Mouse (Mus musculus) ES-E14 (cell line): Measurements from ENCODE around the gene Slc12a5. TPM values are rescaled to one million over a fixed set of nuclear protein-coding genes. Genes with fewer than 3 reads are reported as not detected.

ENCODE experiments used
- DNase-seq: peaks from one replicate; pipeline ENCODE4 v3.0.0-alpha.2; 2013; ENCODE audit warnings: low read depth, low spot score
- H3K27ac ChIP-seq: 2 replicates; pipeline ENCODE4 v1.5.1; 2012; ENCODE audit warnings: low read depth, mild to moderate bottlenecking, low read length, moderate library complexity, mixed read lengths; ENCODE audit not compliant: poor library complexity, insufficient read depth, severe bottlenecking
- H3K36me3 ChIP-seq: 2 replicates; pipeline ENCODE4 v1.6.1; 2012; ENCODE audit warnings: mild to moderate bottlenecking, low read length, moderate library complexity, mixed read lengths; ENCODE audit not compliant: control insufficient read depth, poor library complexity, insufficient read depth, severe bottlenecking
- H3K4me1 ChIP-seq, 2 experiments: fragments of 150-350 bp in 1 of 2; sonication (generic) in 1 of 2; 2 replicates each; pipeline ENCODE4 v1.6.1; 2012; ENCODE audit warnings: low read length in 2 of 2, mild to moderate bottlenecking in 1 of 2, mixed read lengths in 1 of 2; ENCODE audit not compliant: control insufficient read depth in 2 of 2, insufficient read depth in 2 of 2, poor library complexity in 1 of 2
- H3K4me3 ChIP-seq, 2 experiments: fragments of 150-350 bp in 1 of 2; sonication (generic) in 1 of 2; 2 replicates each; pipeline ENCODE4 v1.5.1; 2012; ENCODE audit warnings: low read length in 2 of 2, low read depth in 1 of 2, mild to moderate bottlenecking in 1 of 2, mixed read lengths in 1 of 2; ENCODE audit not compliant: insufficient read depth in 1 of 2, poor library complexity in 1 of 2, severe bottlenecking in 1 of 2
- H3K9ac ChIP-seq: 2 replicates; pipeline ENCODE4 v1.6.1; 2012; ENCODE audit warnings: low read depth, mild to moderate bottlenecking, low read length, mixed read lengths; ENCODE audit not compliant: poor library complexity, insufficient read depth, severe bottlenecking
- H3K9me3 ChIP-seq: fragments of 150-350 bp; sonication (generic); 2 replicates; pipeline ENCODE4 v1.6.1; 2012; ENCODE audit warnings: low read depth, mild to moderate bottlenecking, low read length; ENCODE audit not compliant: control insufficient read depth, insufficient read depth
- CHD2 ChIP-seq: IDR thresholded peaks from 2 replicates; pipeline ENCODE4 v1.6.1; 2014; ENCODE audit warnings: mild to moderate bottlenecking, low read depth, low read length, inconsistent platforms
- HCFC1 ChIP-seq: IDR thresholded peaks from 2 replicates; pipeline ENCODE4 v1.6.1; 2012; ENCODE audit warnings: low read length, inconsistent platforms, borderline replicate concordance; ENCODE audit not compliant: insufficient read depth
- MAFK ChIP-seq: IDR thresholded peaks from 2 replicates; pipeline ENCODE4 v1.6.1; 2014; ENCODE audit warnings: mild to moderate bottlenecking, low read depth, low read length, inconsistent platforms; ENCODE audit not compliant: insufficient read depth
- ZC3H11A ChIP-seq: IDR thresholded peaks from 2 replicates; pipeline ENCODE4 v1.6.1; 2012; ENCODE audit warnings: low read depth, mild to moderate bottlenecking, inconsistent platforms, low read length, borderline replicate concordance
- ZNF384 ChIP-seq: IDR thresholded peaks from 2 replicates; pipeline ENCODE4 v1.6.1; 2012; ENCODE audit warnings: low read depth, low read length, inconsistent platforms
- in situ Hi-C, 2 experiments: fragments of 600-800 bp; cut with MboI; formaldehyde crosslinking; loops; one replicate each; pipeline ENCODE4 v1.15.1; 2025; ENCODE audit warnings: low sequenced_read_pairs in 2 of 2, inconsistent platforms in 1 of 2; ENCODE audit not compliant: unreplicated experiment in 2 of 2
- total RNA-seq: library from RNA; depleted of rRNA; stranded (reverse); fragments of 300-350 nt; gene quantifications from 2 replicates; pipeline ENCODE4 v1.2.3, GENCODE M21; 2012; rRNA removed

Gene Slc12a5
- 1.7 and 2.0 TPM in 2 replicates for total RNA-seq

DNA sequence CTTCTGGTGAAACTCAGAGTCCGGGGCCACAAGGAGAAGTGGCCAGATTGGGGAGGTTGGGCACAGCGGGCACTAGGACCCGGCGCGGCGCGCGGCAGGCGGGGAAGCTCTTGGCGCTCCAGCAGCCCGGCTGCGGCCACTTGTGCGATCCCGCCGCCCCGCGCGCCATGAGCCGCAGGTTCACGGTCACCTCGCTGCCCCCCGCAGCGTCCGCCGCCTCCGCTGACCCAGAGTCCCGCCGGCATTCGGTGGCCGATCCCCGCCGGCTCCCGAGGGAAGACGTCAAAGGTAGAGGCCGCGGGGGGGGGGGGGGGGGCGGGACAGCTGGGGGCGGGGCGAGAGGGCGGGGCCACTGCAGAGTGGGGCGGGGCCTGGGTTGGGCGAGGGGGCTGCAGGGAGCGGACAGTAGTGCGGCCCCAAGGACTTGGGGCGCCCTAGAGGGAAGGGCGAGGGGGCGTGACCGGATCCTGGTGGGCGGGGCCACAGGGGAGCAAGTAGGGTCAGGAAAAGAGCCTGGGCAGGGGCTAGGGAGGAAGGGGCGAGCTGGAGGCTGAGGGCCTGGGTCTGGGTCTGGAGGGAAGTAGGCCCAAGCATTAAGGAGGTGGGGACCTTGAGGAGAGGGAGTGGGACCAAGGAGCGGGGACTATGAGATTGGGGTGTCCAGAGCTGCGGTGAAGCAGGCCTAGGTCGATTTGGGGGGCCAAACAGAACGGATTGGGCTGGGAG, at the start of gene Slc12a5:
Slc12a5 (plus strand) TSS at position 87 of the 726 bp plus-strand sequence.
- Histone ChIP-seq H3K27ac (no peak within 1 kb of the TSS), H3K9me3 (no peaks in the 10 kb centered on the region), H3K36me3 (no peaks in the 10 kb centered on the region), H3K4me1 (peaks cover 0 to 17% of the 10 kb centered on the region in 2 experiments; a peak in 1 of 4 replicates), H3K9ac (peak within 1 kb of the TSS; percentile 70), H3K4me3 (peak within 1 kb of the TSS; percentile 72 to 74)
- TF ChIP-seq HCFC1 (no peak), ZNF384 (no peak), CHD2 (no peak), ZC3H11A (no peak), MAFK (no peak)
- no peak for DNase-seq
- in situ Hi-C loops, result no loop called here

DNA sequence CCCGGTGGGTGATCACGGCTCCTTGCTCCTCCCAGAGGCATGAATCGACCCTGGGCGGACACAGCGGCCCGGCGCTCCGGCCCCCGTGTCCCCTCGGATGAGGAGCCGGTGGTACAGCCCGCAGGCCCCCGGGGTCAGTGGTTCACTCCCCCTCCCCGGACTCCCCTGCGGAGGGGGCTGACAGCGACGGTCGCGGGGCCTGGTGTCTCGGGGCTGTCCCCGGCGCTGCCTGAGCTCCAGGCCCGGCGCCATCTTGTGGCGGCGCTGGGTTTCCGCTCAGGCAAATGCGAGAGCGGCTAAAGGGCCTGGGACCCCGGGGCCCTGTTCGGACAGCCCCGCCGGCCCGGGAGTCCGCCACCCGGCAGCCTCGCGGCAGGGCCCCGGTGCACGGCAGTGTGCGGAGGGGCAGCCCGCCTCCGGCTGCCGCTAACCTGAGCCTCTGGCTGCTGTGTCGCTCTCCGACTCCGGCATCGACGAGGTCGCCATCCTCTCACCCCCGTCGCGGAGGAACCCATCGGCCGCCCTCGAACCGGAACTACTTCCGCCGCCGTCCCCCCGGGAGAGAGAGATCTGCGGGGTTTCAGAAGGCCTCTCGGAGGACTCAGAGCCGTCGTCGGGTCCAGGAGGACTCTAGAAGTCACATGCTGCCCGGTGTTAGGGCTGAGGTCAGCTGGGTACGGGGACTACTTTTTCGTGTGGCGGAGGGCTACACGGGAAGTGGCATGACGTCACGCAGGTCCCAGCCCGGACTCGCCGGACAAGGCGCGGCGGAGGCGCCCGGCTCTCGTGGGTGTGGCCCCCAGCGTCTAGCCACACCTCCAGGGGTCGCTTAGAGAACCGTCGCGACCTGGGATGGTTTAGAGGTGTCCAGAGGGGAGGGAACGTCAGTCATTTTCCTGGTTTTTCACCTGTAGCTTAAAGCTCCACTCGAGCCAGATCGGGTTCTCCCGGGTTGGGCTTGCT, 49.2 kb upstream of the Slc12a5 start, which contains the start of gene Zfp335:
Zfp335 (minus strand) TSS at position 672 of the 963 bp plus-strand sequence.
- in situ Hi-C loops, result no loop called here
- H3K9me3 ChIP-seq, result no peaks in the 10 kb centered on the region
- H3K27ac ChIP-seq, result peak within 1 kb of the TSS; percentile 99
- H3K36me3 ChIP-seq, result peaks cover 24% of the 10 kb centered on the region
- peak within 1 kb of the TSS; percentile 97 for H3K9ac ChIP-seq
- DNase-seq, result peak; percentile 86
- TF ChIP-seq ZC3H11A (no peak), CHD2 (peak; percentile 66), HCFC1 (peak; percentile 68)
- H3K4me1 ChIP-seq, result peaks cover 4 to 15% of the 10 kb centered on the region in 2 experiments; a peak in 3 of 4 replicates
- peak within 1 kb of the TSS; percentile 92 to 96 for H3K4me3 ChIP-seq

DNA sequence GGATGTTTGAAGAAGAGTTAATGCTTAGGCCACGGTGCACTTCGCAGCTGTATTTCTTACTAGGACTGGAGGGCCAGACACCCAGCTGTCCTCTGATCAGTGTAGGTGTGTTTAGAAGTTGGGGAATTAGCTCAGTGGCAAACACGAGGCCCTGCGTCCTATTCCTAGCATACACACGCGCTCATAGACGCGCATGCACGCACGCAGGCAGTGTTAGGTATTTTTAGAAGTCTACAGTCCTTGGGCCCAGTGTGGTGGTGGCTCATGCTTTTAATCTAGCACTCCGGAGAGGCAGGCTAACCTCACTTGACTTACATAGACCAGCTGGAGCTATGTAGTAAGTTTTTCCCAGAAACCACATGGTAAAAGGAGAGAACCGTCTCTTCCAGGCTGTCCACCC, 48.5 kb upstream of the Slc12a5 start:
- TF ChIP-seq HCFC1, result no peak
- no peak for TF ChIP-seq CHD2
- Histone ChIP-seq H3K4me3 (peak overlapping the region; percentile 92 to 96), H3K4me1 (peaks cover 6 to 21% of the 10 kb centered on the region in 2 experiments; a peak in 3 of 4 replicates), H3K36me3 (peaks cover 20% of the 10 kb centered on the region), H3K9ac (peak overlapping the region; percentile 97), H3K9me3 (no peaks in the 10 kb centered on the region), H3K27ac (peak overlapping the region; percentile 54)
- no peak for DNase-seq
- in situ Hi-C loops, result no loop called here

DNA sequence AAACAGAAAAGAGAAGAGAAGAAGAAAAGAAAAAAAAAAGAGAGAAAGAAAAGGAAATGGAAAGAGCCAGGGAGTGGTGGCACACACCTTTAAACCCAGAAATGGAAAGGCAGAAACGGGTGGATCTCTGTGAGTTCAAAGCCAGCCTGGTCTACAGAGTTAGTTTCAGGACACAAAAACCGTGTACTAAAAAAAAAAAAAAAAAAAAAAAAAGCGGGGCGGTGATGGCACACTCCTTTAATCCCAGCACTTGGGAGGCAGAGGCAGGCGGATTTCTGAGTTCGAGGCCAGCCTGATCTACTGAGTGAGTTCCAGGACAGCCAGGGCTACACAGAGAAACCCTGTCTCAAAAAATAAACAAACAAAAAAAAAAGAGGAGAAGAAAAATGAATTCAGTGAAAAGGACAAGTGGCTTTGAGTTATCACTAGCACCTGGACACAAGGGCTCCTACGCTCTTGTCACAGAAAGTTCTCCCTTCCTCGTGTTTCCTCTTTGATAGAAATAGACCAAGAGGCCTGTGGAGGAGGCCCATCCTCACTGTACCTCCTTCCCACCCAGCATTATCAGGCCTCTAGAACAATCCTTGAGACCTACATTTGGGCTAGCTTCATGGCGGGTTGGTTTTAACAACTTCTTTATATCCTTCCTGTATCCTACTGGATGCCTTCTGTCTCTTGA, 47.7 kb upstream of the Slc12a5 start:
- no peak for DNase-seq
- Histone ChIP-seq H3K9me3 (no peaks in the 10 kb centered on the region), H3K36me3 (peaks cover 12% of the 10 kb centered on the region), H3K4me3 (peak overlapping the region; percentile 92 to 96; a peak in 2 of 4 replicates), H3K27ac (no peak overlapping the region), H3K4me1 (peaks cover 6 to 25% of the 10 kb centered on the region in 2 experiments; a peak in 3 of 4 replicates), H3K9ac (peak overlapping the region; percentile 97; the same call in 1 of the 2 replicates)
- in situ Hi-C loops, result no loop called here
- TF ChIP-seq HCFC1 (no peak), MAFK (no peak), CHD2 (no peak), ZNF384 (no peak), ZC3H11A (no peak)
